Mouse (Mus musculus): ENCODE data around the gene Elovl6. TPM values are rescaled to one million over a fixed set of nuclear protein-coding genes. Genes with fewer than 3 reads are reported as not detected.

Elovl6 gene
- total RNA-seq, 1 experiment = 118 TPM

GRCm38 (mm10) chr3:129612311-129613097 is 80.3 kb downstream of the Elovl6 start:
- peak overlapping the region; percentile 20; the same call in 1 of the 2 replicates for H3K9ac ChIP-seq (ENCODE audit: insufficient read depth, low read depth, low read length, poor library complexity, severe bottlenecking)
- no peak overlapping the region for H3K4me3 ChIP-seq (ENCODE audit: insufficient read depth in 1 of 2, low read depth in 1 of 2, low read length in 2 of 2, poor library complexity in 1 of 2, severe bottlenecking in 1 of 2)
- DNase-seq (ENCODE audit: low read depth, low spot score) = peak; percentile 29
- peaks cover 46% of the 10 kb centered on the region for H3K36me3 ChIP-seq (ENCODE audit: control insufficient read depth, insufficient read depth, low read length, poor library complexity, severe bottlenecking)
- TF ChIP-seq HCFC1 (IDR thresholded peaks at IDR 0.05; ENCODE audit: borderline replicate concordance, insufficient read depth, low read length) = no peak
- TF ChIP-seq ZC3H11A (IDR thresholded peaks at IDR 0.05; ENCODE audit: borderline replicate concordance, low read depth, low read length) = no peak
- no peak for TF ChIP-seq CHD2 (IDR thresholded peaks at IDR 0.05; ENCODE audit: low read depth, low read length)
- no peak for TF ChIP-seq ZNF384 (IDR thresholded peaks at IDR 0.05; ENCODE audit: low read depth, low read length)
- no peak for TF ChIP-seq MAFK (IDR thresholded peaks at IDR 0.05; ENCODE audit: insufficient read depth, low read depth, low read length)
- peaks cover 0 to 6% of the 10 kb centered on the region in 2 experiments; a peak in 1 of 4 replicates for H3K4me1 ChIP-seq (ENCODE audit: control insufficient read depth in 2 of 2, insufficient read depth in 2 of 2, low read length in 2 of 2, poor library complexity in 1 of 2)
- no peaks in the 10 kb centered on the region for H3K9me3 ChIP-seq (ENCODE audit: control insufficient read depth, insufficient read depth, low read depth, low read length)
- in situ Hi-C loops (cut with MboI; ENCODE audit: low sequenced_read_pairs in 2 of 2, unreplicated experiment in 2 of 2) = no loop called here
- no peak overlapping the region for H3K27ac ChIP-seq (ENCODE audit: insufficient read depth, low read depth, low read length, poor library complexity, severe bottlenecking)

GRCm38 (mm10) chr3:129613756-129614155 is 81.6 kb downstream of the Elovl6 start:
- Histone ChIP-seq H3K4me3 (ENCODE audit: insufficient read depth in 1 of 2, low read depth in 1 of 2, low read length in 2 of 2, poor library complexity in 1 of 2, severe bottlenecking in 1 of 2) (no peak overlapping the region), H3K9ac (ENCODE audit: insufficient read depth, low read depth, low read length, poor library complexity, severe bottlenecking) (no peak overlapping the region), H3K4me1 (ENCODE audit: control insufficient read depth in 2 of 2, insufficient read depth in 2 of 2, low read length in 2 of 2, poor library complexity in 1 of 2) (peaks cover 0 to 6% of the 10 kb centered on the region in 2 experiments; a peak in 1 of 4 replicates), H3K27ac (ENCODE audit: insufficient read depth, low read depth, low read length, poor library complexity, severe bottlenecking) (no peak overlapping the region), H3K9me3 (ENCODE audit: control insufficient read depth, insufficient read depth, low read depth, low read length) (no peaks in the 10 kb centered on the region), H3K36me3 (ENCODE audit: control insufficient read depth, insufficient read depth, low read length, poor library complexity, severe bottlenecking) (peaks cover 53% of the 10 kb centered on the region)
- DNase-seq (ENCODE audit: low read depth, low spot score) = no peak
- in situ Hi-C loops (cut with MboI; ENCODE audit: low sequenced_read_pairs in 2 of 2, unreplicated experiment in 2 of 2) = no loop called here
- TF ChIP-seq HCFC1 (IDR thresholded peaks at IDR 0.05; ENCODE audit: borderline replicate concordance, insufficient read depth, low read length) (no peak), CHD2 (IDR thresholded peaks at IDR 0.05; ENCODE audit: low read depth, low read length) (no peak), ZC3H11A (IDR thresholded peaks at IDR 0.05; ENCODE audit: borderline replicate concordance, low read depth, low read length) (no peak), ZNF384 (IDR thresholded peaks at IDR 0.05; ENCODE audit: low read depth, low read length) (no peak), MAFK (IDR thresholded peaks at IDR 0.05; ENCODE audit: insufficient read depth, low read depth, low read length) (no peak)

- in situ Hi-C loops (cut with MboI; ENCODE audit: low sequenced_read_pairs in 2 of 2, unreplicated experiment in 2 of 2) = no loop called here
- Histone ChIP-seq H3K36me3 (ENCODE audit: control insufficient read depth, insufficient read depth, low read length, poor library complexity, severe bottlenecking) (peaks cover 50% of the 10 kb centered on the region), H3K9ac (ENCODE audit: insufficient read depth, low read depth, low read length, poor library complexity, severe bottlenecking) (no peak overlapping the region), H3K4me1 (ENCODE audit: control insufficient read depth in 2 of 2, insufficient read depth in 2 of 2, low read length in 2 of 2, poor library complexity in 1 of 2) (peaks cover 0 to 6% of the 10 kb centered on the region in 2 experiments; a peak in 1 of 4 replicates), H3K9me3 (ENCODE audit: control insufficient read depth, insufficient read depth, low read depth, low read length) (no peaks in the 10 kb centered on the region), H3K4me3 (ENCODE audit: insufficient read depth in 1 of 2, low read depth in 1 of 2, low read length in 2 of 2, poor library complexity in 1 of 2, severe bottlenecking in 1 of 2) (no peak overlapping the region), H3K27ac (ENCODE audit: insufficient read depth, low read depth, low read length, poor library complexity, severe bottlenecking) (no peak overlapping the region)
- TF ChIP-seq ZC3H11A (IDR thresholded peaks at IDR 0.05; ENCODE audit: borderline replicate concordance, low read depth, low read length) = no peak
- no peak for TF ChIP-seq HCFC1 (IDR thresholded peaks at IDR 0.05; ENCODE audit: borderline replicate concordance, insufficient read depth, low read length)
- TF ChIP-seq ZNF384 (IDR thresholded peaks at IDR 0.05; ENCODE audit: low read depth, low read length) = no peak
- TF ChIP-seq CHD2 (IDR thresholded peaks at IDR 0.05; ENCODE audit: low read depth, low read length) = no peak
- TF ChIP-seq MAFK (IDR thresholded peaks at IDR 0.05; ENCODE audit: insufficient read depth, low read depth, low read length) = no peak
- DNase-seq (ENCODE audit: low read depth, low spot score) = no peak
Measured at GRCm38 (mm10) chr3:129614216-129614615, 82.1 kb downstream of the Elovl6 start.

GRCm38 (mm10) chr3:129617450-129617849 is 85.3 kb downstream of the Elovl6 start:
- TF ChIP-seq MAFK (IDR thresholded peaks at IDR 0.05; ENCODE audit: insufficient read depth, low read depth, low read length) (no peak), HCFC1 (IDR thresholded peaks at IDR 0.05; ENCODE audit: borderline replicate concordance, insufficient read depth, low read length) (no peak), ZNF384 (IDR thresholded peaks at IDR 0.05; ENCODE audit: low read depth, low read length) (no peak)
- in situ Hi-C loops (cut with MboI; ENCODE audit: low sequenced_read_pairs in 2 of 2, unreplicated experiment in 2 of 2) = no loop called here
- peaks cover 6 to 8% of the 10 kb centered on the region in 2 experiments for H3K4me1 ChIP-seq (ENCODE audit: control insufficient read depth in 2 of 2, insufficient read depth in 2 of 2, low read length in 2 of 2, poor library complexity in 1 of 2)
- H3K36me3 ChIP-seq (ENCODE audit: control insufficient read depth, insufficient read depth, low read length, poor library complexity, severe bottlenecking) = peaks cover 49% of the 10 kb centered on the region
- no peaks in the 10 kb centered on the region for H3K9me3 ChIP-seq (ENCODE audit: control insufficient read depth, insufficient read depth, low read depth, low read length)
- H3K27ac ChIP-seq (ENCODE audit: insufficient read depth, low read depth, low read length, poor library complexity, severe bottlenecking) = no peak overlapping the region
- no peak overlapping the region for H3K9ac ChIP-seq (ENCODE audit: insufficient read depth, low read depth, low read length, poor library complexity, severe bottlenecking)
- no peak overlapping the region for H3K4me3 ChIP-seq (ENCODE audit: insufficient read depth in 1 of 2, low read depth in 1 of 2, low read length in 2 of 2, poor library complexity in 1 of 2, severe bottlenecking in 1 of 2)
- no peak for DNase-seq (ENCODE audit: low read depth, low spot score)
